ENCODE assay signal across 8 mouse cellular contexts in the genomic region with DNA sequence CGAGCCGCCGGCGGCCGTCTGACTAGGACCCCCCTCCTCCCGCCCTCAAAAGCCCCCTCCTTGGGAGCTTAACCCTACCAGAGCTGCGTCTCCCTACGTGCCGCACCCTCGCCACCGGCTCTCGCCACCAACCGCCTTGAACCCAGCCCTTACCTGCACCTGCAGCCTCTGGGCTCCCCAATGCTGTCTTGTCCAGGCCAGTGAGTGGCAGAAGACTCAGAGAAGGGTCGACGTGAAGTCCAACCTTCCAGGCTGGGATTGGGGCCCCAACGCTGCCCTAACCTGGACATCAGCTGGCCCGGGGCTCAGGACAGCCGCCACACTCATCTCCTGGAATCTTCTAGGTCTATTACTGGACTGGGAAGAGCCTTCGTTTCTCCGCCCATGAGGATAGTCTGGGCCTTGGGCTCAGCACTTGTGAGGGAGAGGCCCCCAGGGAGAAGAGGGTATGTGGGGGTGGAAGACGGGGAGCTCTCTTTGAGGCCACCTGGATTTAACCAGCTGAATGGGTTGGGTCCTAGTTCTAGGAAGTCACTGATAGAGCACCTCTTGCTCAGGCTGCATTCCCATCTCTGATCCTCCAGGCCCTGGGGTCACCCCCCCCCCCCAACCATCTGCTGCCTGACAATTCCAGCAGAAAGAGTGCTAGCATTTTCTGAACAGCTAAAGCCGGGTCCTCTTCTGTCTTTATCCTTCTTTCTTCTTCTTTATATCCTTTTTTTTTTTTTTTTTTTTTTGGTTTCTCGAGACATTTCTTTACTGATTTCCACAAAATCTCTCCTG. TPM values are rescaled to one million over a fixed set of nuclear protein-coding genes. Genes with fewer than 3 reads are reported as not detected.
A peak's percentile ranks its signal among the peaks of the same experiment; 100 is the strongest.
DNase-seq lines count a peak whose midpoint lies in the region; ATAC-seq and TF ChIP-seq lines count a peak whose summit lies in the region.

TSS of gene Kcnk4 (minus strand) at position 321 of the 783 bp plus-strand sequence.

- no peaks in the 10 kb centered on the region for H3K36me3 ChIP-seq in lung, postnatal 0 days (ENCODE audit: insufficient read depth, low read length)
- no peaks in the 10 kb centered on the region for H3K36me3 ChIP-seq in limb, embryonic 10.5 days
- no peaks in the 10 kb centered on the region for H3K36me3 ChIP-seq in small intestine, adult 2 months (ENCODE audit: control insufficient read depth, insufficient read depth, low read length)

- peaks cover 5% of the 10 kb centered on the region; the same call in 1 of the 2 replicates for H3K4me1 ChIP-seq in lung, postnatal 0 days (ENCODE audit: insufficient read depth, low read depth, low read length)
- H3K4me1 ChIP-seq in limb, embryonic 10.5 days = peaks cover 8% of the 10 kb centered on the region
- H3K4me1 ChIP-seq in small intestine, adult 2 months (ENCODE audit: control insufficient read depth, insufficient read depth, insufficient read length, low read length) = no peaks in the 10 kb centered on the region; the same call in none of the 2 replicates

- no peak for ATAC-seq in lung, postnatal 0 days

- peak within 1 kb of the TSS; percentile 72 for H3K4me2 ChIP-seq in lung, postnatal 0 days (replicated peaks; ENCODE audit: low read depth, low read length)

- H3K27ac ChIP-seq in lung, postnatal 0 days (ENCODE audit: low read length) = no peak within 1 kb of the TSS
- no peak within 1 kb of the TSS for H3K27ac ChIP-seq in limb, embryonic 10.5 days
- no peak within 1 kb of the TSS for H3K27ac ChIP-seq in small intestine, adult 2 months (ENCODE audit: insufficient read depth, low read depth, low read length)

- H3K9me3 ChIP-seq in lung, postnatal 0 days (ENCODE audit: low read length) = no peaks in the 10 kb centered on the region
- no peaks in the 10 kb centered on the region for H3K9me3 ChIP-seq in limb, embryonic 10.5 days (replicated peaks)

- peak; percentile 45 to 48 for DNase-seq in cerebellum, postnatal 14 days
- no peak for DNase-seq in cerebellum, postnatal 4 days (ENCODE audit: low spot score in 2 of 2)
- DNase-seq in lung, postnatal 0 days (ENCODE audit: low spot score) = no peak
- DNase-seq in lung, postnatal 4 days = no peak
- DNase-seq in limb, embryonic 10.5 days (ENCODE audit: low spot score) = no peak
- no peak for DNase-seq in ovary, adult 18-20 months (ENCODE audit: low spot score)
- no peak for DNase-seq in retina, postnatal 1 day

- WGBS in lung, postnatal 0 days = 11% methylated on average over 22 of the region's 23 CpGs
- WGBS in limb, embryonic 10.5 days = 9% methylated on average over 23 of the region's 23 CpGs
- 18% methylated on average over 23 of the region's 23 CpGs for WGBS in small intestine, adult 2 months

- peaks cover 47% of the 10 kb centered on the region for H3K27me3 ChIP-seq in lung, postnatal 0 days (replicated peaks; ENCODE audit: insufficient read depth, low read length)
- H3K27me3 ChIP-seq in limb, embryonic 10.5 days (ENCODE audit: low read depth, poor library complexity, severe bottlenecking) = peaks cover 91% of the 10 kb centered on the region
- H3K27me3 ChIP-seq in small intestine, adult 2 months (ENCODE audit: control insufficient read depth, insufficient read depth, low read length) = peaks cover 26% of the 10 kb centered on the region

- no peak for TF ChIP-seq EP300 in lung, postnatal 0 days (IDR thresholded peaks at IDR 0.05)

- no peak within 1 kb of the TSS; the same call in 1 of the 2 replicates for H3K9ac ChIP-seq in lung, postnatal 0 days (replicated peaks; ENCODE audit: low read depth)

- TF ChIP-seq CTCF in lung, postnatal 0 days (IDR thresholded peaks at IDR 0.05) = no peak
- no peak for TF ChIP-seq CTCF in small intestine, adult 2 months (IDR thresholded peaks at IDR 0.05; ENCODE audit: extremely low read depth, insufficient read length, insufficient replicate concordance, low read depth, low read length)

- H3K4me3 ChIP-seq in lung, postnatal 0 days (ENCODE audit: low read depth, low read length) = peak within 1 kb of the TSS; percentile 35
- peak within 1 kb of the TSS; percentile 39 for H3K4me3 ChIP-seq in limb, embryonic 10.5 days
- peak within 1 kb of the TSS; percentile 63 for H3K4me3 ChIP-seq in small intestine, adult 2 months (ENCODE audit: low read depth, low read length)

- no peak for TF ChIP-seq POLR2A in small intestine, adult 2 months (IDR thresholded peaks at IDR 0.05; ENCODE audit: low read depth, low read length)

RNA-seq across cellular contexts. Expression of gene Kcnk4, which starts in this region (rescaled TPM):
- polyA plus RNA-seq in lung, postnatal 0 days (2015; fragmentation: Nextera tagmentation; extraction: Ambion mirVana) = 0.12 and 0.30 TPM in 2 replicates
- polyA plus RNA-seq in limb, embryonic 10.5 days (2016; fragmentation: Nextera tagmentation; extraction: Ambion mirVana) = 0.11 TPM in 1 of 2 replicates, not detected in the other
- polyA plus RNA-seq in small intestine, adult 2 months (2012; rRNA removed) = not detected in 2 replicates

Comparison
In these comparisons a context has a peak if more than half of its experiments do, and no peak if none do; other contexts are left out.
1. DNase-seq: peak in cerebellum, postnatal 14 days (2 of 2); none in cerebellum, postnatal 4 days (0 of 2), lung, postnatal 0 days (single experiment), lung, postnatal 4 days (0 of 2), limb, embryonic 10.5 days (single experiment), ovary, adult 18-20 months (single experiment) and retina, postnatal 1 day (single experiment).
2. Peak in every context shown above with its lines, with median percentiles within 50 percentile points of each other: H3K4me3 ChIP-seq.